Mouse (Mus musculus): ENCODE measurements around the gene Sucla2. TPM values are rescaled to one million over a fixed set of nuclear protein-coding genes. Genes with fewer than 3 reads are reported as not detected.
"Not testable (repeated sequence)": the region's sequence is repeated elsewhere in the genome, so short reads cannot be mapped to it uniquely, and the experiment has no call there.

Sucla2 gene
- polyA plus RNA-seq, 1 experiment from 2014 or later, result 103 TPM

- H3K27me3 ChIP-seq, result no peaks in the 10 kb centered on the region
- H3K9ac ChIP-seq, result no peak overlapping the region
- no peaks in the 10 kb centered on the region for H3K9me3 ChIP-seq (replicated peaks)
- ATAC-seq, result no peak
- H3K4me3 ChIP-seq, result no peak overlapping the region
- peaks cover 44% of the 10 kb centered on the region for H3K36me3 ChIP-seq (ENCODE audit: poor library complexity, severe bottlenecking)
- H3K4me2 ChIP-seq, result no peak overlapping the region
- no peaks in the 10 kb centered on the region for H3K4me1 ChIP-seq
- no peak overlapping the region for H3K27ac ChIP-seq
- WGBS, result 96% methylated on average over 5 of the region's 5 CpGs
These were observed 48.9 kb downstream of the Sucla2 start for GRCm38 (mm10) chr14:73574053-73574452.

GRCm38 (mm10) chr14:73576336-73576735, 51.2 kb downstream of the Sucla2 start:
- Histone ChIP-seq H3K4me1 (no peaks in the 10 kb centered on the region), H3K4me3 (no peak overlapping the region), H3K27ac (no peak overlapping the region), H3K36me3 (ENCODE audit: poor library complexity, severe bottlenecking) (peaks cover 46% of the 10 kb centered on the region), H3K9me3 (replicated peaks) (no peaks in the 10 kb centered on the region), H3K27me3 (no peaks in the 10 kb centered on the region), H3K9ac (no peak overlapping the region), H3K4me2 (no peak overlapping the region)
- no peak for ATAC-seq

GRCm38 (mm10) chr14:73588080-73588479, 63.0 kb downstream of the Sucla2 start:
- 80% methylated on average over 1 of the region's 1 CpGs for whole genome bisulfite sequencing
- Histone ChIP-seq H3K4me1 (no peaks in the 10 kb centered on the region), H3K36me3 (ENCODE audit: poor library complexity, severe bottlenecking) (peaks cover 36% of the 10 kb centered on the region), H3K9me3 (replicated peaks) (no peaks in the 10 kb centered on the region), H3K27ac (no peak overlapping the region), H3K9ac (no peak overlapping the region), H3K4me2 (no peak overlapping the region), H3K27me3 (no peaks in the 10 kb centered on the region), H3K4me3 (no peak overlapping the region)
- ATAC-seq, result no peak

GRCm38 (mm10) chr14:73592166-73592565, 67.0 kb downstream of the Sucla2 start:
- Histone ChIP-seq H3K27ac (no peak overlapping the region), H3K9ac (no peak overlapping the region), H3K4me2 (no peak overlapping the region), H3K9me3 (replicated peaks) (no peaks in the 10 kb centered on the region), H3K36me3 (ENCODE audit: poor library complexity, severe bottlenecking) (peaks cover 45% of the 10 kb centered on the region), H3K4me3 (no peak overlapping the region), H3K4me1 (no peaks in the 10 kb centered on the region), H3K27me3 (no peaks in the 10 kb centered on the region)
- 54% methylated on average over 1 of the region's 1 CpGs for WGBS
- no peak for ATAC-seq

GRCm38 (mm10) chr14:73599720-73600119, 74.6 kb downstream of the Sucla2 start:
- WGBS, result 95% methylated on average over 8 of the region's 8 CpGs
- Histone ChIP-seq H3K4me2 (no peak overlapping the region), H3K9ac (no peak overlapping the region), H3K36me3 (ENCODE audit: poor library complexity, severe bottlenecking) (peaks cover 66% of the 10 kb centered on the region), H3K27me3 (no peaks in the 10 kb centered on the region), H3K27ac (no peak overlapping the region), H3K9me3 (replicated peaks) (no peaks in the 10 kb centered on the region), H3K4me3 (no peak overlapping the region), H3K4me1 (no peaks in the 10 kb centered on the region)
- no peak for ATAC-seq

- Histone ChIP-seq H3K4me1 (no peaks in the 10 kb centered on the region), H3K27me3 (no peaks in the 10 kb centered on the region), H3K27ac (no peak overlapping the region), H3K9ac (no peak overlapping the region), H3K36me3 (ENCODE audit: poor library complexity, severe bottlenecking) (peaks cover 28% of the 10 kb centered on the region), H3K4me3 (no peak overlapping the region), H3K9me3 (replicated peaks) (no peaks in the 10 kb centered on the region), H3K4me2 (no peak overlapping the region)
- ATAC-seq, result no peak
- WGBS, result 95% methylated on average over 4 of the region's 4 CpGs
These were observed 82.6 kb downstream of the Sucla2 start for GRCm38 (mm10) chr14:73607732-73608131.

GRCm38 (mm10) chr14:73608668-73609481, 83.8 kb downstream of the Sucla2 start:
- Histone ChIP-seq H3K9ac (no peak overlapping the region), H3K27me3 (no peaks in the 10 kb centered on the region), H3K36me3 (ENCODE audit: poor library complexity, severe bottlenecking) (peaks cover 20% of the 10 kb centered on the region), H3K4me2 (no peak overlapping the region), H3K4me1 (no peaks in the 10 kb centered on the region), H3K4me3 (no peak overlapping the region), H3K9me3 (replicated peaks) (no peaks in the 10 kb centered on the region), H3K27ac (no peak overlapping the region)
- ATAC-seq, result no peak
- 69% methylated on average over 11 of the region's 11 CpGs for WGBS

- H3K4me2 ChIP-seq; H3K27ac ChIP-seq; ATAC-seq; H3K4me3 ChIP-seq; H3K36me3 ChIP-seq (ENCODE audit: poor library complexity, severe bottlenecking); H3K27me3 ChIP-seq; H3K9me3 ChIP-seq (replicated peaks); H3K9ac ChIP-seq; H3K4me1 ChIP-seq: not testable (repeated sequence)
- WGBS, result 80% methylated on average over 1 of the region's 1 CpGs
These were observed 89.8 kb downstream of the Sucla2 start for GRCm38 (mm10) chr14:73614961-73615360.

GRCm38 (mm10) chr14:73620880-73621279, 95.8 kb downstream of the Sucla2 start:
- Histone ChIP-seq H3K4me2 (no peak overlapping the region), H3K9ac (no peak overlapping the region), H3K27me3 (no peaks in the 10 kb centered on the region), H3K36me3 (ENCODE audit: poor library complexity, severe bottlenecking) (no peaks in the 10 kb centered on the region), H3K9me3 (replicated peaks) (no peaks in the 10 kb centered on the region; the same call in 1 of the 2 replicates), H3K4me3 (no peak overlapping the region), H3K4me1 (no peaks in the 10 kb centered on the region), H3K27ac (no peak overlapping the region)
- 88% methylated on average over 3 of the region's 3 CpGs for WGBS
- no peak for ATAC-seq

- 93% methylated on average over 1 of the region's 1 CpGs for WGBS
- H3K4me3 ChIP-seq, result no peak overlapping the region
These were observed 97.9 kb downstream of the Sucla2 start for GRCm38 (mm10) chr14:73622988-73623387.

GRCm38 (mm10) chr14:73625469-73625868, 100.3 kb downstream of the Sucla2 start:
- no peaks in the 10 kb centered on the region for H3K4me1 ChIP-seq
- H3K9me3 ChIP-seq (replicated peaks), result no peaks in the 10 kb centered on the region
- H3K27ac ChIP-seq, result no peak overlapping the region
- no peak overlapping the region for H3K4me2 ChIP-seq
- no peaks in the 10 kb centered on the region for H3K27me3 ChIP-seq
- H3K36me3 ChIP-seq (ENCODE audit: poor library complexity, severe bottlenecking), result no peaks in the 10 kb centered on the region
- no peak for ATAC-seq
- WGBS, result 61% methylated on average over 3 of the region's 3 CpGs
- H3K4me3 ChIP-seq, result no peak overlapping the region
- H3K9ac ChIP-seq, result no peak overlapping the region

More at GRCm38 (mm10) chr14:73622988-73623387, 97.9 kb downstream of the Sucla2 start:
- Histone ChIP-seq H3K9me3 (replicated peaks) (no peaks in the 10 kb centered on the region; the same call in 1 of the 2 replicates), H3K36me3 (ENCODE audit: poor library complexity, severe bottlenecking) (no peaks in the 10 kb centered on the region), H3K9ac (no peak overlapping the region), H3K4me1 (no peaks in the 10 kb centered on the region), H3K27me3 (no peaks in the 10 kb centered on the region), H3K4me2 (no peak overlapping the region), H3K27ac (no peak overlapping the region)
- ATAC-seq, result no peak

GRCm38 (mm10) chr14:73631511-73631910, 106.4 kb downstream of the Sucla2 start:
- 94% methylated on average over 4 of the region's 4 CpGs for whole genome bisulfite sequencing
- H3K27me3 ChIP-seq, result no peaks in the 10 kb centered on the region

More at GRCm38 (mm10) chr14:73631511-73631910, 106.4 kb downstream of the Sucla2 start:
- Histone ChIP-seq H3K36me3 (ENCODE audit: poor library complexity, severe bottlenecking) (no peaks in the 10 kb centered on the region), H3K4me1 (no peaks in the 10 kb centered on the region), H3K4me3 (no peak overlapping the region), H3K27ac (no peak overlapping the region), H3K9me3 (replicated peaks) (no peaks in the 10 kb centered on the region), H3K9ac (no peak overlapping the region), H3K4me2 (no peak overlapping the region)
- ATAC-seq, result no peak
